Mouse (Mus musculus): Measurements from ENCODE around the gene Fermt2.

Fermt2 gene

GRCm38 (mm10) chr14:45430066-45430842 is 99.7 kb downstream of the Fermt2 start:
- no peak for DNase-seq

GRCm38 (mm10) chr14:45423220-45423619 is 106.7 kb downstream of the Fermt2 start:
- peak; percentile 30 for DNase-seq

GRCm38 (mm10) chr14:45422371-45422770 is 107.5 kb downstream of the Fermt2 start:
- DNase-seq, result no peak

- no peak for DNase-seq
Observed at GRCm38 (mm10) chr14:45419323-45419722, 110.6 kb downstream of the Fermt2 start.

GRCm38 (mm10) chr14:45418553-45418952 is 111.4 kb downstream of the Fermt2 start:
- no peak for DNase-seq

GRCm38 (mm10) chr14:45416265-45416664 is 113.7 kb downstream of the Fermt2 start:
- DNase-seq, result no peak
